Mouse (Mus musculus) ES-Bruce4 (cell line): ENCODE data around the gene Dsp. TPM values are rescaled to one million over a fixed set of nuclear protein-coding genes. Genes with fewer than 3 reads are reported as not detected.

Source experiments
- H3K27ac ChIP-seq: 2 replicates; pipeline ENCODE4 v1.5.1; 2012; ENCODE audit warnings: low read length, inconsistent platforms; ENCODE audit not compliant: insufficient read depth
- H3K27me3 ChIP-seq: 2 replicates; pipeline ENCODE4 v1.6.1; 2012; ENCODE audit warnings: mild to moderate bottlenecking, low read length, inconsistent platforms; ENCODE audit not compliant: control insufficient read depth, poor library complexity, insufficient read depth, severe bottlenecking
- H3K36me3 ChIP-seq: 2 replicates; pipeline ENCODE4 v1.6.1; 2012; ENCODE audit warnings: inconsistent platforms, mild to moderate bottlenecking, low read length, moderate library complexity; ENCODE audit not compliant: control insufficient read depth, poor library complexity, insufficient read depth, severe bottlenecking
- H3K4me1 ChIP-seq: one replicate; pipeline ENCODE4 v1.8.1; 2011; ENCODE audit warnings: low read length; ENCODE audit not compliant: control insufficient read depth, insufficient read depth
- H3K4me3 ChIP-seq: 2 replicates; pipeline ENCODE4 v1.5.1; 2011; ENCODE audit warnings: low read depth, mild to moderate bottlenecking, low read length
- H3K9ac ChIP-seq: 2 replicates; pipeline ENCODE4 v1.6.1; 2012; ENCODE audit warnings: low read depth, mild to moderate bottlenecking, inconsistent platforms; ENCODE audit not compliant: poor library complexity, severe bottlenecking
- H3K9me3 ChIP-seq: replicated peaks from 2 replicates; pipeline ENCODE4 v1.6.1; 2012; ENCODE audit warnings: mild to moderate bottlenecking, low read length, inconsistent platforms; ENCODE audit not compliant: control insufficient read depth, poor library complexity, insufficient read depth, severe bottlenecking
- CTCF ChIP-seq: IDR thresholded peaks from one replicate; pipeline ENCODE4 v1.8.1; 2011; ENCODE audit warnings: low read depth, low read length
- EP300 ChIP-seq: IDR thresholded peaks from 2 replicates; pipeline ENCODE4 v1.6.1; 2011; ENCODE audit warnings: low read depth, low read length; ENCODE audit not compliant: insufficient read depth
- POLR2A ChIP-seq: IDR thresholded peaks from one replicate; pipeline ENCODE4 v1.8.1; 2011; ENCODE audit warnings: low read length; ENCODE audit not compliant: insufficient read depth
- polyA plus RNA-seq: library from polyadenylated mRNA; stranded (reverse); fragments of >200 nt; gene quantifications from 2 replicates; pipeline ENCODE4 v1.2.4, GENCODE M21; 2011; ENCODE audit warnings: low read depth; ENCODE audit not compliant: missing spikeins, insufficient read depth, insufficient read length

Dsp gene
- polyA plus RNA-seq, 1 experiment: 134 TPM

DNA sequence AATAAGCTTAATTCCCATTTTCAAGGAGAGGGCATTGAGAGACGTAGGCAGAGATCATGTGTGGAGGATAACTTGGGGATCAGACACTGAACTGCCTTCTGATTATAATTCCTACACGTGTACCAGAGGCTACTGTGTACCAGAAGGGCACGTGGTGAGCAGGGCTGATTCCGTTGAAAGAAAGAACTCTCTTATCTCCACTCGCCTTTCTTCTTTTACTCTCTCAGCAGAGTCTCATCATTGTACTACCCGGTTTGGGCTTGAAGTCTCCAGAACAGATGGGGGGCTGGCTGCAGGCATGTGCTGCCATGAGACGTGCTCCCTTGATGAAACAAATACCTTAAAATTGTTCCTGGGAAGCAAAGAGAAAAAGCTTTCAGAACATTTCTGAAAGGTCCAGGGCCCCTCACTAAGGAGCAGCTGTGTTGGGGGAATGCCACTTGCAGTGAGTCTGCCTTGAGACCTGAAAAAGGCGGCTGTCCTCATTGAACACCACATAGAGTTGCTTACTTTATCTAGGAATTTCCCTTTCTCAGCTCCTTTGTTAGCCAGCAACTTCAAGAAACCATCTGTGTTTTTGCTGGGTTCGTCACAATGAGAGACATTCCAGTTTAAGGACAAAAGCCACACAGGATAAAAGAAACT lies 79.2 kb downstream of the Dsp start:
- TF ChIP-seq POLR2A: no peak
- no peak for TF ChIP-seq CTCF
- no peak for TF ChIP-seq EP300
- peaks cover 17% of the 10 kb centered on the region for H3K36me3 ChIP-seq
- H3K9me3 ChIP-seq: peaks cover 3% of the 10 kb centered on the region
- H3K9ac ChIP-seq: no peak overlapping the region
- no peaks in the 10 kb centered on the region for H3K27me3 ChIP-seq
- H3K4me3 ChIP-seq: no peak overlapping the region
- H3K4me1 ChIP-seq: no peaks in the 10 kb centered on the region
- no peak overlapping the region for H3K27ac ChIP-seq

DNA sequence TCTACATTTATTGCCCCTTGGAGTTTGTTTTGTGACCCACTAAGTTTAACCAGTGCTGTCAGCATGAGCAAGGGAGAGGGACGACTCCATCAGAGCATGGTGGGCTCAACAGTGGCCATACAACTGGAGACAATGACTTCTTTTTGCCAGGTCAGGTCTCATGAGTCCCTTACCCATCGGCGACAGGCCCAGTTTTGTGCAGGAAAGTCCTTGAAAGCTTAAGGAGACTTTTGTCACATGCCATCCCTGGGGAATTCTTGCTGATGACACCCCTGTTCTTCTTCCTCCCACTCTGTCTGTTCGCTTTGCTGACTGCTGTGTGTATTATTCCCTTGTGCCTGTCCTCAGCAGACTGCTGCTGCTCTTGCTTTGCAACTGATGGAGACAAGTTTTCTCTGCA lies 81.3 kb downstream of the Dsp start:
- H3K27me3 ChIP-seq: no peaks in the 10 kb centered on the region
- H3K9ac ChIP-seq: no peak overlapping the region
- H3K4me3 ChIP-seq: no peak overlapping the region
- no peaks in the 10 kb centered on the region for H3K4me1 ChIP-seq
- peaks cover 3% of the 10 kb centered on the region for H3K9me3 ChIP-seq
- no peak overlapping the region for H3K27ac ChIP-seq
- no peak for TF ChIP-seq EP300
- peaks cover 8% of the 10 kb centered on the region for H3K36me3 ChIP-seq

DNA sequence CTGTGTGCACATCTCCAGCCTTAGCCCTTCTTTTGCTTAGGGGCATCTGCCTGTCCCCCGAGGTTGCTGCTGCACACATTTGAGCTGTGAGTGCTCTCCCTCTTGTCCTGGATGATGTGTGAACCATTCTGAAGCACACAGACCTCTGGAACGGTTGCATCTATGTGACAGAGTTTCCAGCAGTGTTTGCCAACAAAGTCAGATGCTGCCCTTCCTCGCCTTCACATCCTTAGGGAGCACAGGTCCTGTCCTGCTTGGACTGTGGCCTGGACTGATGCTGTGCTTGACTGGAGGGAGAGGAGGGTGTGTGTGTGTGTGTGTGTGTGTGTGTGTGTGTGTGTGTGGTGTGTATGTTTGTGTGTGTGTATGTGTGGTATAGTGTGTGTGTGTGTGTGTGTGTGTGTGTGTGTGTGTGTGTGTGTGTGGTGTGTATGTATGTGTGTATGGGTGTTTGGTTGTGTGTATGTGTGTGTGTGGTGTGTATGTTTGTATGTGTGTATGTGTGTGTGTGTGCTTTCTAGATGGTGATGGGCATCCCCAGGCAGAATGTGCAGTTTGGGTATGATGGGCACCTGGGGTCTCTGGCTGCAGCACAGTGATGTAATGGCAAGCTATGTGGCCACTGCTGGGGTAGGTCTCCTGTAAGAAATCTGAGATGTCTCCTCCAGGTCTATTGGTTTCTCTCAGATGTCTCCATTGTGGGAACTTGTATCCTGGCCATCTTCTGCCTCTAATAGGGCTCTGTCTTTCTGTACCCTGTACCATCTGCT lies 81.9 kb downstream of the Dsp start:
- H3K4me3 ChIP-seq: no peak overlapping the region
- H3K9me3 ChIP-seq: peaks cover 3% of the 10 kb centered on the region
- no peaks in the 10 kb centered on the region for H3K27me3 ChIP-seq
- H3K36me3 ChIP-seq: peaks cover 5% of the 10 kb centered on the region; the same call in 1 of the 2 replicates
- H3K9ac ChIP-seq: no peak overlapping the region
- H3K4me1 ChIP-seq: no peaks in the 10 kb centered on the region
- TF ChIP-seq POLR2A: no peak
- no peak for TF ChIP-seq EP300
- no peak for TF ChIP-seq CTCF
- no peak overlapping the region for H3K27ac ChIP-seq

DNA sequence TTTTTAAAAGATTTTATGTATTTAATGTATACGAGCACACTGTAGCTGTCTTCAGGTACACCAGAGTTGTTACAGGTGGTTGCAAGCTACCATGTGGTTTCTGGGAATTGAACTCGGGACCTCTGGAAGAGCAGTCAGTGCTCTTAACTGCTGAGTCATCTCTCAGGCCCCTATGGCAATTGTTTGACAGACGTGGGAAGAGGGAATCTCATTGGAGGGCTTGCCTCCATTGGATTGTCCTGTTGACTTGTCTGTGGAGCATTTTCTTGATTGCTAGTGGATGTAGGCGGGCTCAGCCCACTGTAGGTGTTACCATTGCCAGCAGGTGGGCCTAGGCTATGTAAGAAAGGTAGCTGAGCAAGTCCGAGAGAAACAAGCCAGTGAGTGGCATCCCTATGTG lies 83.6 kb downstream of the Dsp start:
- TF ChIP-seq EP300 (no peak), CTCF (no peak), POLR2A (no peak)
- Histone ChIP-seq H3K4me1 (no peaks in the 10 kb centered on the region), H3K27ac (no peak overlapping the region)

DNA sequence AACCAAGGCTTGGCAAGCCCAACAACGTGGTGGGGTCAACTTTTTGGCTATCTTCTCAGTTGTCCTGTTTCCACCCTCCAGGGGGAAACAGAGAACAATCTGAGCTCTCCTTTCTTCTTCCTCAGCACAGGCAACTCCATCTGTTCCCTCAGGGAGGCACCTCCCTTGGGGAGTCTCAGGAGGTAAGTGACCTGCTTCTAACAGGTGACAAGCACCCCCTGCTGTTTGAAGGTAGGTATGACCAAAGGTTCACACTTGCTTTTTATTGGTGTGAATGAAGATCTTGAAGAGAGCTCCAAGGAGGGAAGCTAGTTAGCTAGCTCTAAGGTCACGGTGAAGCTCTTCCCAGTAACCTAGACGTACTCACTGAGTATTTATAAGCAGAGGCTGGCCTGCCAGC lies 84.3 kb downstream of the Dsp start:
- TF ChIP-seq CTCF (peak; percentile 36), EP300 (no peak)
- H3K9me3 ChIP-seq: peaks cover under 1% of the 10 kb centered on the region; the same call in 1 of the 2 replicates
- no peak overlapping the region for H3K27ac ChIP-seq
- H3K27me3 ChIP-seq: no peaks in the 10 kb centered on the region
- no peak overlapping the region for H3K9ac ChIP-seq
- H3K36me3 ChIP-seq: no peaks in the 10 kb centered on the region
- H3K4me1 ChIP-seq: no peaks in the 10 kb centered on the region
- no peak overlapping the region for H3K4me3 ChIP-seq

More for the DNA sequence above, 83.6 kb downstream of the Dsp start:
- no peak overlapping the region for H3K4me3 ChIP-seq
- no peaks in the 10 kb centered on the region for H3K36me3 ChIP-seq
- H3K27me3 ChIP-seq: no peaks in the 10 kb centered on the region
- H3K9me3 ChIP-seq: peaks cover 3% of the 10 kb centered on the region; the same call in 1 of the 2 replicates
- H3K9ac ChIP-seq: no peak overlapping the region

DNA sequence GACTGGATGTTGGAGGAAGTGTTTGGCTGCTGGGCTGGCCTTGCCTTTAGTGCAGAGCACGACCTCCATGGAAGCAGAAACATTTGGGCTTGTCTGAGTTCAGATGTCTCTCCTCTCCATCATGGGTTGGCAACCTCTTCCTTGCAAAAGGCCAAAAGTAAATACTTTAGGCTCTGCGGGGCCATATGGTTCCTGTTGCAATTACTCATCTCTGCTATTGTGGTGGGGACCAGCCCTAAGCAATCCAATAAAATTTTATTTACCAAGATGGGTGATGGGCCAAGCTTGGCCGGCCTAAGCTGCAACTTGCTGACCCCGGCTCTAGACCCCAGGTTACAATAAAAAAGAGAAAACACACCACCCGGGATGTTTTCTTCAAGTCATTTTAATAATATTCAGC lies 97.1 kb downstream of the Dsp start:
- no peak overlapping the region for H3K4me3 ChIP-seq
- H3K36me3 ChIP-seq: no peaks in the 10 kb centered on the region
- no peak overlapping the region for H3K27ac ChIP-seq
- TF ChIP-seq EP300 (no peak), POLR2A (no peak), CTCF (no peak)
- no peaks in the 10 kb centered on the region for H3K4me1 ChIP-seq
- no peaks in the 10 kb centered on the region for H3K27me3 ChIP-seq
- no peak overlapping the region for H3K9ac ChIP-seq
- H3K9me3 ChIP-seq: no peaks in the 10 kb centered on the region

Other genes starting within 250 kb of the Dsp start
- gene Ssr1, start 157.1 kb upstream of the Dsp start, polyA plus RNA-seq: 137 and 150 TPM in 2 replicates
- gene Riok1, start 114.3 kb upstream of the Dsp start, polyA plus RNA-seq: 41.9 and 47.5 TPM in 2 replicates
- gene Cage1, start 114.2 kb upstream of the Dsp start, polyA plus RNA-seq: 0.97 and 1.4 TPM in 2 replicates
- gene Snrnp48, start 53.6 kb downstream of the Dsp start, polyA plus RNA-seq: 95.7 and 101 TPM in 2 replicates
- 0.73 and 0.97 TPM in 2 replicates for gene Bmp6, start 193.8 kb downstream of the Dsp start, polyA plus RNA-seq